Mouse (Mus musculus) kidney, postnatal 0 days (tissue): ENCODE results near the gene Aprt. TPM values are rescaled to one million over a fixed set of nuclear protein-coding genes. Genes with fewer than 3 reads are reported as not detected.
A peak's percentile ranks its signal among the peaks of the same experiment; 100 is the strongest.

Experiments
- ATAC-seq: fragments of 200-750 bp; cut with Nextera tagmentation; replicated peaks from 2 replicates; pipeline ENCODE4 v1.8.0; 2017; ENCODE audit warnings: low read depth, moderate number of reproducible peaks, moderate TSS enrichment, moderate library complexity; ENCODE audit not compliant: low FRiP score
- DNase-seq: peaks from one replicate; pipeline ENCODE4 v3.0.0-alpha.2; 2016; ENCODE audit warnings: low spot score
- H3K27ac ChIP-seq: fragments of 300-500 bp; sonication (generic); 2 replicates; pipeline ENCODE4 v1.5.1; 2014; ENCODE audit warnings: mild to moderate bottlenecking
- H3K27me3 ChIP-seq: fragments of 300-500 bp; sonication (generic); 2 replicates; pipeline ENCODE4 v1.6.1; 2014; ENCODE audit warnings: low read length, mixed read lengths; ENCODE audit not compliant: insufficient read depth
- H3K36me3 ChIP-seq: fragments of 300-500 bp; sonication (generic); 2 replicates; pipeline ENCODE4 v1.6.1; 2014; ENCODE audit warnings: low read length, mixed read lengths; ENCODE audit not compliant: insufficient read depth
- H3K4me1 ChIP-seq: fragments of 300-500 bp; sonication (generic); replicated peaks from 2 replicates; pipeline ENCODE4 v1.6.1; 2014; ENCODE audit warnings: antibody characterized with exemption, low read length, mixed read lengths; ENCODE audit not compliant: insufficient read depth
- H3K4me2 ChIP-seq: fragments of 300-500 bp; sonication (generic); 2 replicates; pipeline ENCODE4 v1.6.1; 2014; ENCODE audit warnings: mild to moderate bottlenecking, low read length, moderate library complexity, mixed read lengths
- H3K4me3 ChIP-seq: fragments of 300-500 bp; sonication (generic); replicated peaks from 2 replicates; pipeline ENCODE4 v1.5.1; 2014; ENCODE audit warnings: low read depth, low read length
- H3K9ac ChIP-seq: fragments of 300-500 bp; sonication (generic); 2 replicates; pipeline ENCODE4 v1.6.1; 2014; ENCODE audit warnings: low read depth, low read length
- H3K9me3 ChIP-seq: fragments of 300-500 bp; sonication (generic); replicated peaks from 2 replicates; pipeline ENCODE4 v1.6.1; 2016; ENCODE audit warnings: low read length, inconsistent platforms, mixed read lengths
- CTCF ChIP-seq: IDR thresholded peaks from 2 replicates; pipeline ENCODE4 v1.5.1; 2016; ENCODE audit warnings: antibody characterized with exemption, low read depth, mild to moderate bottlenecking, moderate library complexity
- WGBS: fragments of 180-500 bp; shearing (Covaris S2); extraction: QIAGEN DNeasy Blood & Tissue Kit; methylation state at CpG from one replicate; pipeline ENCODE4 v1.1.7; 2014; 5-methylcytosine and 5-hydroxymethylcytosine counted together
- polyA plus RNA-seq: library from polyadenylated mRNA; unstranded; fragments of >200 nt; fragmentation: Nextera tagmentation; extraction: Ambion mirVana; gene quantifications from 2 replicates; pipeline ENCODE4 v1.2.1, GENCODE M21; 2015

The Aprt gene
- polyA plus RNA-seq, 1 experiment from 2014 or later = 392 TPM

DNA sequence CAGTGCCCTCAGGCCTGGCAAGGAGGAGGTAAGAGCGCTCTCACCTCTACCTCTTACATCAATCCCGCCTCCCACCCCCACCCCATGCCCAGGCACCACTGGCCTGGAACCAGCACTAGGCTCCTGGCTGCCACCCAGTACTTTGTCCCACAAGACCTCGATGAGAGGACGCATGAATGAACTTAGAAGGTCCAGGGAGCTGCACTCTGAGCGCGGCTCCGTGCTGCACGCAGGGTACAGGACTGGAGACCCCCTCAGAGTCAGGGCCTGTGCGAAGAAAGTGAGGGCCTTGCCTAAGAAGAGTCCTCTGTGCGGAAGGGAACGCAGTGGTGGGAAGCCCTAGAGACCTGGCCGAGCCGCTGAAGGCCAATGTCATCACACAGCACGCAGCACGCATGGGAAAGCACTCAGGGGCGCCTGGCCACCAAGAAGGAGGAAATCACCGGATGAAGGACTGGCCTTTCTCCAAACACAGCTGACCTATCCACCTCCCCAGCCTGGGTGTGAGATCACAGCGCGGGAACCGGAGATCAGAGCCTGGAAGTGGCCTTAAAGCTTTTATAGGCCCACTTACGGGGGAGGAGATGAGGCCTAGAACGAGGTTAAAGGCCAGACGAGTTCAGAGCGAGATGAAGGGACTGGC is 29.8 kb downstream of the Aprt start:
- ATAC-seq (peak; percentile 30; the same call in 1 of the 2 replicates), DNase-seq (peak; percentile 78)
- no peaks in the 10 kb centered on the region for H3K9me3 ChIP-seq
- H3K27me3 ChIP-seq = no peaks in the 10 kb centered on the region
- H3K27ac ChIP-seq = peak overlapping the region; percentile 94
- no peak overlapping the region for H3K4me3 ChIP-seq
- peak overlapping the region; percentile 88 for H3K4me2 ChIP-seq
- peaks cover 50% of the 10 kb centered on the region for H3K4me1 ChIP-seq
- TF ChIP-seq CTCF = no peak
- 0 out of 2 replicates have a peak, but pooled peaks cover 2% of the 10 kb centered on the region for H3K36me3 ChIP-seq
- WGBS = 12% methylated on average over 24 of the region's 24 CpGs
- H3K9ac ChIP-seq = peak overlapping the region; percentile 25; the same call in 1 of the 2 replicates

DNA sequence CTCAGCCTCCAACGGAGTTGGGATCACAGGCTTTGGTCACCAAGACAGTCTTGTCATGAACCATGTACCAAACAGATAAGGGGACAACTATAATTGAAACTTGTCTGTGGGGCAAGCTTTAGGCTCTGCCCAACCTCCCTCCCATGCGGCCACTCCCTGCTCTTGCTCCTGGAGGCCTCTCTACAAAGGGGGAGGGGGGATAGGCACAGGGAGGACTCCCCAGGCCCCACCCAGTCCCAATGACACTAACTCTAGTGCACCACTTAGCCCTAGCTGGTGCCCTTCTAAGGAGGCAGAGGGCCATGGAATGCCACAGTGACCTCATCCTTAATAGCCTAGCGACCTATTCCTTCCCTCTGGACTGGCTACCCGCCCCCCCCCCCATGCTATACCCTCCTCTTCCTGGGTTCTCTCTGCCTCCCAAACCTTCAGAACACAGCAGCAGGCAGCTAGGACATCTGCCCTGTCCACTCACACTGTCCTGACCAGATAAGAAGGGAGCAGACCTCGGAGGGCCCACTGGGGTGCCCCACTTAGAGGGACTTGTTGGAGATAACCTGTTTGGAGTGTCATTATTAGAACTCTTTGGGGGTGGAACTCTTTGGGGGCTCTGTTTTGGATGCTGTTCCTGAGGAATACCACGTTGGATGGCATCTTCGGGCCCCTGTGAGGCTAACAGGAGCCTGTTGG is 30.5 kb downstream of the Aprt start:
- DNase-seq = no peak
- Histone ChIP-seq H3K27ac (peak overlapping the region; percentile 94), H3K4me3 (no peak overlapping the region), H3K36me3 (0 out of 2 replicates have a peak, but pooled peaks cover 2% of the 10 kb centered on the region), H3K4me1 (peaks cover 50% of the 10 kb centered on the region), H3K4me2 (peak overlapping the region; percentile 88), H3K9ac (peak overlapping the region; percentile 25; the same call in 1 of the 2 replicates), H3K9me3 (no peaks in the 10 kb centered on the region), H3K27me3 (no peaks in the 10 kb centered on the region)
- TF ChIP-seq CTCF = no peak
- ATAC-seq = 0 out of 2 replicates have a peak, but pooled peaks have one; percentile 9
- 67% methylated on average over 7 of the region's 7 CpGs for WGBS

GRCm38 (mm10) chr8:122544138-122544537 is 32.6 kb downstream of the Aprt start:
- no peak for TF ChIP-seq CTCF
- Histone ChIP-seq H3K9ac (no peak overlapping the region), H3K36me3 (0 out of 2 replicates have a peak, but pooled peaks cover 2% of the 10 kb centered on the region), H3K4me3 (no peak overlapping the region), H3K9me3 (no peaks in the 10 kb centered on the region), H3K4me1 (peaks cover 37% of the 10 kb centered on the region), H3K27ac (no peak overlapping the region), H3K4me2 (no peak overlapping the region), H3K27me3 (no peaks in the 10 kb centered on the region)
- WGBS = 87% methylated on average over 8 of the region's 8 CpGs
- DNase-seq = no peak
- ATAC-seq = no peak

- H3K27me3 ChIP-seq = no peaks in the 10 kb centered on the region
- TF ChIP-seq CTCF = no peak
- H3K9me3 ChIP-seq = no peaks in the 10 kb centered on the region
- ATAC-seq (no peak), DNase-seq (no peak)
- 0 out of 2 replicates have a peak, but pooled peaks cover 2% of the 10 kb centered on the region for H3K36me3 ChIP-seq
- H3K9ac ChIP-seq = no peak overlapping the region
- no peak overlapping the region for H3K4me2 ChIP-seq
- H3K4me1 ChIP-seq = peaks cover 24% of the 10 kb centered on the region; the same call in 1 of the 2 replicates
- WGBS = 85% methylated on average over 9 of the region's 9 CpGs
- no peak overlapping the region for H3K4me3 ChIP-seq
- H3K27ac ChIP-seq = 0 out of 2 replicates have a peak overlapping the region, but pooled peaks have one; percentile 85
These were observed 38.2 kb downstream of the Aprt start for GRCm38 (mm10) chr8:122538310-122539076.

DNA sequence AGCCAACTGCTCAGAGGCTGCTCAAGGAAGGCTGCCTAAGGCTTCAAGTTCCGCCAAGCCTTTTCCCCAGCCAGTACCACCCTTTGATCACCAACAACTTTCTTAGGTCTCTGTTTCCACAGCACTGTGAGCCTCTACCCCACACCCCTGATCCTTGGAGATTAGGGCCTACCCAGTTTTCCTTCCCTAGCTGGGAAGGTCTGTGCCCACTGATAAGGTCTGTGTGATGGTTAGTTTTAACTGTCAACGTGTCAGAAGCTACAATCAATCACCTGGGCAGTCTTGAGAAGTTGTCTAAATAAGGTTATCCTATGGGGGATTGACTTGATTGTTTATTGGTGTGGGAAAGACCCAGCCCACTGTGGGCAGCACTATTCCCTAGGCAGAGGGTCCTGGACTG is 38.9 kb downstream of the Aprt start:
- no peaks in the 10 kb centered on the region for H3K27me3 ChIP-seq
- 81% methylated on average over 2 of the region's 2 CpGs for WGBS
- no peak for ATAC-seq
- no peak for DNase-seq
- no peak overlapping the region for H3K4me3 ChIP-seq
- no peak overlapping the region for H3K4me2 ChIP-seq
- no peaks in the 10 kb centered on the region for H3K9me3 ChIP-seq
- 0 out of 2 replicates have a peak, but pooled peaks cover 2% of the 10 kb centered on the region for H3K36me3 ChIP-seq
- H3K27ac ChIP-seq = peak overlapping the region; percentile 85
- no peak overlapping the region for H3K9ac ChIP-seq
- no peak for TF ChIP-seq CTCF
- H3K4me1 ChIP-seq = peaks cover 24% of the 10 kb centered on the region; the same call in 1 of the 2 replicates

- Histone ChIP-seq H3K27me3 (no peaks in the 10 kb centered on the region), H3K4me2 (no peak overlapping the region), H3K27ac (peak overlapping the region; percentile 85), H3K9me3 (no peaks in the 10 kb centered on the region), H3K36me3 (0 out of 2 replicates have a peak, but pooled peaks cover under 1% of the 10 kb centered on the region), H3K4me3 (no peak overlapping the region), H3K9ac (no peak overlapping the region), H3K4me1 (peaks cover 25% of the 10 kb centered on the region; the same call in 1 of the 2 replicates)
- TF ChIP-seq CTCF = no peak
- DNase-seq = peak; percentile 93
- ATAC-seq = peak; percentile 85
- 9% methylated on average over 6 of the region's 6 CpGs for WGBS
These were observed 39.7 kb downstream of the Aprt start for GRCm38 (mm10) chr8:122537033-122537432.
